Mouse (Mus musculus): ENCODE data around the gene Hist1h2bf. TPM values are rescaled to one million over a fixed set of nuclear protein-coding genes. Genes with fewer than 3 reads are reported as not detected.
"Not testable (repeated sequence)": the region's sequence is repeated elsewhere in the genome, so short reads cannot be mapped to it uniquely, and the experiment has no call there.

Gene Hist1h2bf
- polyA plus RNA-seq, 1 experiment from 2014 or later, result 4.1 TPM

GRCm38 (mm10) chr13:23550761-23551145, 23.2 kb downstream of the Hist1h2bf start:
- H3K4me2 ChIP-seq (ENCODE audit: low read depth, low read length), result peak overlapping the region; percentile 50
- H3K9ac ChIP-seq (replicated peaks; ENCODE audit: low read length), result peak overlapping the region; percentile 65
- H3K27me3 ChIP-seq (ENCODE audit: control insufficient read depth, insufficient read depth, low read length), result no peaks in the 10 kb centered on the region
- no peaks in the 10 kb centered on the region for H3K36me3 ChIP-seq (replicated peaks; ENCODE audit: control insufficient read depth, insufficient read depth, low read depth, low read length)
- 6% methylated on average over 3 of the region's 3 CpGs for WGBS
- H3K4me1 ChIP-seq (ENCODE audit: control insufficient read depth, insufficient read depth, low read length), result no peaks in the 10 kb centered on the region
- no peaks in the 10 kb centered on the region for H3K9me3 ChIP-seq (replicated peaks; ENCODE audit: control insufficient read depth, low read length)
- ATAC-seq (replicated peaks; ENCODE audit: insufficient number of reproducible peaks, low FRiP score, low TSS enrichment, low read depth) (no peak), DNase-seq (ENCODE audit: low spot score) (peak; percentile 72)
- H3K4me3 ChIP-seq (ENCODE audit: low read depth, low read length), result peak overlapping the region; percentile 40
- H3K27ac ChIP-seq (replicated peaks; ENCODE audit: low read depth, low read length), result peak overlapping the region; percentile 92

GRCm38 (mm10) chr13:23546694-23547093, 27.3 kb downstream of the Hist1h2bf start:
- no peak overlapping the region for H3K4me3 ChIP-seq (ENCODE audit: low read depth, low read length)
- no peak overlapping the region for H3K4me2 ChIP-seq (ENCODE audit: low read depth, low read length)
- H3K27me3 ChIP-seq (ENCODE audit: control insufficient read depth, insufficient read depth, low read length), result no peaks in the 10 kb centered on the region

DNA sequence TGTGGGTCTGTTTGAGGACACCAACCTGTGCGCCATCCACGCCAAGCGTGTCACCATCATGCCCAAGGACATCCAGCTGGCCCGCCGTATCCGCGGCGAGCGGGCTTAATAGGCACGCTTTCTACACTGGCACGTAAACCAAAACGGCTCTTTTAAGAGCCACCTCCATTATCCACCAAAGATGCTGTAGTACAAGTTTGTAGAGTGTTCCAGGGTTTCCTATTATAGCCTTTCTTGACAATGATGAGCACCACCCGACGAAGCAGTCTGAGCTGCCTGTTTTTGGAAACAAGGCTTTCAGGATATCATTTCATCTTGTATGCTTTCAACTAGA, 29.2 kb downstream of the Hist1h2bf start:
- H3K4me1 ChIP-seq (ENCODE audit: control insufficient read depth, insufficient read depth, low read length); H3K36me3 ChIP-seq (replicated peaks; ENCODE audit: control insufficient read depth, insufficient read depth, low read depth, low read length); H3K9me3 ChIP-seq (replicated peaks; ENCODE audit: control insufficient read depth, low read length); DNase-seq (ENCODE audit: low spot score); H3K27me3 ChIP-seq (ENCODE audit: control insufficient read depth, insufficient read depth, low read length): not testable (repeated sequence)
- Histone ChIP-seq H3K9ac (replicated peaks; ENCODE audit: low read length) (peak overlapping the region; percentile 46; the same call in 1 of the 2 replicates), H3K4me2 (ENCODE audit: low read depth, low read length) (0 out of 2 replicates have a peak overlapping the region, but pooled peaks have one; percentile 29), H3K27ac (replicated peaks; ENCODE audit: low read depth, low read length) (peak overlapping the region; percentile 80; the same call in 1 of the 2 replicates), H3K4me3 (ENCODE audit: low read depth, low read length) (peak overlapping the region; percentile 38)
- WGBS, result under 1% methylated on average over 11 of the region's 14 CpGs
- peak; percentile 26 for ATAC-seq (replicated peaks; ENCODE audit: insufficient number of reproducible peaks, low FRiP score, low TSS enrichment, low read depth)

More at GRCm38 (mm10) chr13:23546694-23547093, 27.3 kb downstream of the Hist1h2bf start:
- Histone ChIP-seq H3K9me3 (replicated peaks; ENCODE audit: control insufficient read depth, low read length) (no peaks in the 10 kb centered on the region), H3K9ac (replicated peaks; ENCODE audit: low read length) (no peak overlapping the region), H3K36me3 (replicated peaks; ENCODE audit: control insufficient read depth, insufficient read depth, low read depth, low read length) (no peaks in the 10 kb centered on the region), H3K4me1 (ENCODE audit: control insufficient read depth, insufficient read depth, low read length) (no peaks in the 10 kb centered on the region), H3K27ac (replicated peaks; ENCODE audit: low read depth, low read length) (no peak overlapping the region)
- WGBS, result 86% methylated on average over 5 of the region's 5 CpGs
- DNase-seq (ENCODE audit: low spot score) (no peak), ATAC-seq (replicated peaks; ENCODE audit: insufficient number of reproducible peaks, low FRiP score, low TSS enrichment, low read depth) (no peak)

DNA sequence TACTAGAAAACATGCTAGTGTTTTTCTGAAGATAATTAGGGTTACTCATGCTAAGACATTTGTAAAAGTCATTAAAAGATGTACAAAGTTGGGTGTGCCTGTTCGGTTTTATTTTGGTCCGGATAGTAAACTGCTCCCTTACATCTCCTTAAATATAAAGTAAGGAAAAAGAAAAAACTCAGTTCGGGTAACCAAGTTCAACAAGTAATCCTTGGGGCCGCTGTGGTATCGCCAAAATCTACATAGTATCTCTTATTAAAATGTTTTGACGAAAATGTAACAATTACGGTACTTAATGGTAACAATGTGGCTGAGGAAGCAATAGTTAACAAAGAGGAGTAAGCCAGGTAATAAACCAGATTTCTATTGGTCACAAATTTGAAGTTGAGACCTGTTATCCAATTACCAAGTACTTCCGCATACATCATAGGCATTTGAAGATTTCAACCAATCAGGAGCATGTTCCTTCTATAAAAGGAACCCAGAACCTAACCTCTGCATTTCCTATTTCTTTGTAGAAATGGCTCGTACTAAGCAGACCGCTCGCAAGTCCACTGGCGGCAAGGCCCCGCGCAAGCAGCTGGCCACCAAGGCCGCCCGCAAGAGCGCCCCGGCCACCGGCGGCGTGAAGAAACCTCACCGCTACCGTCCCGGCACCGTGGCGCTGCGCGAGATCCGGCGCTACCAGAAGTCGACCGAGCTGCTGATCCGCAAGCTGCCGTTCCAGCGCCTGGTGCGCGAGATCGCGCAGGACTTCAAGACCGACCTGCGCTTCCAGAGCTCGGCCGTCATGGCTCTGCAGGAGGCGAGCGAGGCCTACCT, 29.8 kb downstream of the Hist1h2bf start, which contains the start of gene Hist1h3f:
Gene Hist1h3f (plus strand): TSS at position 88 of the 822 bp plus-strand sequence.
- Histone ChIP-seq H3K9me3 (replicated peaks; ENCODE audit: control insufficient read depth, low read length) (no peaks in the 10 kb centered on the region), H3K36me3 (replicated peaks; ENCODE audit: control insufficient read depth, insufficient read depth, low read depth, low read length) (no peaks in the 10 kb centered on the region), H3K9ac (replicated peaks; ENCODE audit: low read length) (peak within 1 kb of the TSS; percentile 65), H3K27ac (replicated peaks; ENCODE audit: low read depth, low read length) (peak within 1 kb of the TSS; percentile 83), H3K4me2 (ENCODE audit: low read depth, low read length) (peak within 1 kb of the TSS; percentile 70), H3K4me1 (ENCODE audit: control insufficient read depth, insufficient read depth, low read length) (no peaks in the 10 kb centered on the region), H3K27me3 (ENCODE audit: control insufficient read depth, insufficient read depth, low read length) (no peaks in the 10 kb centered on the region), H3K4me3 (ENCODE audit: low read depth, low read length) (peak within 1 kb of the TSS; percentile 45)
- WGBS, result under 1% methylated on average over 21 of the region's 45 CpGs
- DNase-seq (ENCODE audit: low spot score) (peak; percentile 97), ATAC-seq (replicated peaks; ENCODE audit: insufficient number of reproducible peaks, low FRiP score, low TSS enrichment, low read depth) (peak; percentile 86)

DNA sequence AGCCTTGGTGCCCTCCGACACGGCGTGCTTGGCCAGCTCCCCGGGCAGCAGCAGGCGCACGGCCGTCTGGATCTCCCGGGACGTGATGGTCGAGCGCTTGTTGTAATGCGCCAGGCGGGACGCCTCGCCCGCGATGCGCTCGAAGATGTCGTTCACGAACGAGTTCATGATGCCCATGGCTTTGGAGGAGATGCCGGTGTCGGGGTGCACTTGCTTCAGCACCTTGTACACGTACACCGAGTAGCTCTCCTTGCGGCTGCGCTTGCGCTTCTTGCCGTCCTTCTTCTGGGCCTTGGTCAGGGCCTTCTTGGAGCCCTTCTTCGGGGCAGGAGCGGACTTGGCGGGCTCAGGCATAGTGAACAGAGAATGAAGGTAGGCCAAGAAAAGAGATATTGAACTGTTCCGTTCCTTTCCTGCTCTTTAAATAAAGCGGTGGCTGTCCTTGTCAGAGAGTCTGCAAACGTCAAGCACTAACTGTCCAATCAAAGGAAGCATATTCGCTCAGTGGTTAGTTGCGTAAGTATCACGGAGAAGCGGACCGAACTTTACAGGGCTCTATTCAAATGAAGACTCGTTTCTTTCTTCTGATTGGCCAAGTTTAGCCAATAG, 30.9 kb downstream of the Hist1h2bf start, which contains the start of gene Hist1h2bh:
Gene Hist1h2bh (minus strand): TSS at position 394 of the 609 bp plus-strand sequence.
- Histone ChIP-seq H3K4me2 (ENCODE audit: low read depth, low read length) (peak within 1 kb of the TSS; percentile 70), H3K9ac (replicated peaks; ENCODE audit: low read length) (peak within 1 kb of the TSS; percentile 65), H3K27ac (replicated peaks; ENCODE audit: low read depth, low read length) (peak within 1 kb of the TSS; percentile 83), H3K4me3 (ENCODE audit: low read depth, low read length) (peak within 1 kb of the TSS; percentile 45)
- H3K9me3 ChIP-seq (replicated peaks; ENCODE audit: control insufficient read depth, low read length); H3K36me3 ChIP-seq (replicated peaks; ENCODE audit: control insufficient read depth, insufficient read depth, low read depth, low read length); H3K27me3 ChIP-seq (ENCODE audit: control insufficient read depth, insufficient read depth, low read length); H3K4me1 ChIP-seq (ENCODE audit: control insufficient read depth, insufficient read depth, low read length): not testable (repeated sequence)
- ATAC-seq (replicated peaks; ENCODE audit: insufficient number of reproducible peaks, low FRiP score, low TSS enrichment, low read depth), result peak; percentile 95
- peak; percentile 94 for DNase-seq (ENCODE audit: low spot score)
- WGBS, result 1% methylated on average over 30 of the region's 42 CpGs

DNA sequence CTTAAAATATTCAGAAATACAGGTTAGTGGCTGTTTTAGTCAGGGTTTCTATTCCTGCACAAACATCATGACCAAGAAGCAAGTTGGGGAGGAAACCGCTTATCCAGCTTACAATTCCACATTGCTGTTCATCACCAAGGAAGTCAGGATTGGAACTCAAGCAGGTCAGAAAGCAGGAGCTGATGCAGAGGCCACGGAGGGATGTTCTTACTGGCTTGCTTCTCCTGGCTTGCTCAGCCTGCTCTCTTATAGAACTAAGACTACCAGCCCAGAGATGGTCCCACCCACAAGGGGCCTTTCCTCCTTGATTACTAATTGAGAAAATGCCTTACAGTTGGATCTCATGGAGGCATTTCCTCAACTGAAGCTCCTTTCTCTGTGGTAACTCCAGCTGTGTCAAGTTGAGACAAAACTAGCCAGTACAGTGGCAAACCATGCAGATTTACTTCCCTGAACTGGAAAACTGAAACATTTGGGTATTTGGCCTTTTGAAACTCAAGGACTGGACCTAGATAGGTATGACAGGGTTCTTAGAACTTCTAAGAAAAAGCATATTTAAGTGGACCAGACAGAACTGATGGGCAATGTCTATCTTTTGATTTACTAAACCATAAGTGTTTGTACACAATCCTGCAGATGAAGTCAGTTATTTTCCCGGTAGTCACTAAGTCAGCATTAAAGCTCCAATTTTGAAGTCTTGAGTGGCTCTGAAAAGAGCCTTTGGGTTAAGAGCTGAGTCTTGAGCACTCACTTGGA, 31.6 kb downstream of the Hist1h2bf start:
- WGBS, result 7% methylated on average over 3 of the region's 3 CpGs
- H3K27ac ChIP-seq (replicated peaks; ENCODE audit: low read depth, low read length), result peak overlapping the region; percentile 83
- peak overlapping the region; percentile 45 for H3K4me3 ChIP-seq (ENCODE audit: low read depth, low read length)
- not testable (repeated sequence) for H3K4me1 ChIP-seq (ENCODE audit: control insufficient read depth, insufficient read depth, low read length); H3K9me3 ChIP-seq (replicated peaks; ENCODE audit: control insufficient read depth, low read length); ATAC-seq (replicated peaks; ENCODE audit: insufficient number of reproducible peaks, low FRiP score, low TSS enrichment, low read depth); H3K36me3 ChIP-seq (replicated peaks; ENCODE audit: control insufficient read depth, insufficient read depth, low read depth, low read length); H3K27me3 ChIP-seq (ENCODE audit: control insufficient read depth, insufficient read depth, low read length)
- DNase-seq (ENCODE audit: low spot score), result peak; percentile 42
- peak overlapping the region; percentile 59 for H3K4me2 ChIP-seq (ENCODE audit: low read depth, low read length)
- H3K9ac ChIP-seq (replicated peaks; ENCODE audit: low read length), result peak overlapping the region; percentile 65

DNA sequence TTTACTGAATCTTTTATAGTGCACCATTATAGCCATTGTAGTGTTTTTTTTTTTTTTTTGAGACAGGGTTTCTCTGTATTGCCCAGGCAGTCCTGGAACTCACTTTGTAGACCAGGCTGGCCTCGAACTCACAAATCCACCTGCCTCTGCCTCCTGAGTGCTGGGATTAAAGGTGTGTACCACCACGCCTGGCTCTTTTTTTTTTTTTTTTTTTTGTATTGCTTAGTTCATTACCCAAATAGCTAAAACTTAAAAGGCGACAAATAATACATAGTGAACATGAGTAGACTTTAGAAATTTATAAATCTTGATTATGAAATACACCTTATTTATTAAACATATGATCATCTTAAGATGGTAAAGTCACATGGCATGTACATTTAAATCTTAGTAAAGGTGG, 32.5 kb downstream of the Hist1h2bf start:
- Histone ChIP-seq H3K27me3 (ENCODE audit: control insufficient read depth, insufficient read depth, low read length) (no peaks in the 10 kb centered on the region), H3K4me2 (ENCODE audit: low read depth, low read length) (no peak overlapping the region), H3K27ac (replicated peaks; ENCODE audit: low read depth, low read length) (no peak overlapping the region), H3K4me1 (ENCODE audit: control insufficient read depth, insufficient read depth, low read length) (no peaks in the 10 kb centered on the region), H3K9ac (replicated peaks; ENCODE audit: low read length) (no peak overlapping the region), H3K36me3 (replicated peaks; ENCODE audit: control insufficient read depth, insufficient read depth, low read depth, low read length) (no peaks in the 10 kb centered on the region), H3K4me3 (ENCODE audit: low read depth, low read length) (no peak overlapping the region), H3K9me3 (replicated peaks; ENCODE audit: control insufficient read depth, low read length) (no peaks in the 10 kb centered on the region)
- no peak for DNase-seq (ENCODE audit: low spot score)
- ATAC-seq (replicated peaks; ENCODE audit: insufficient number of reproducible peaks, low FRiP score, low TSS enrichment, low read depth), result no peak
- WGBS, result 84% methylated on average over 3 of the region's 3 CpGs

Data from embryonic facial prominence, embryonic 11.5 days (tissue).